Mouse (Mus musculus): ENCODE measurements at regions not wholly inside any gene's neighbourhood (a gene's known extent, or its start where the extent isn't known, plus 50 kb on each side); places are given as distances from the start of the nearest gene placed in this dataset.

- ATAC-seq (ENCODE audit: insufficient read depth), result no peak
- no peak for TF ChIP-seq CTCF (IDR thresholded peaks at IDR 0.05; ENCODE audit: low read depth)
- H3K27me3 ChIP-seq (ENCODE audit: insufficient read depth, low read length), result no peaks in the 10 kb centered on the region
- H3K4me3 ChIP-seq (ENCODE audit: low read depth, low read length), result no peak overlapping the region
- H3K4me2 ChIP-seq, result no peak overlapping the region
- no peak for DNase-seq
- H3K9ac ChIP-seq, result no peak overlapping the region
- no peaks in the 10 kb centered on the region for H3K9me3 ChIP-seq (ENCODE audit: low read depth, low read length)
- 76% methylated on average over 3 of the region's 3 CpGs for WGBS
- H3K4me1 ChIP-seq (ENCODE audit: insufficient read depth), result peaks cover 7% of the 10 kb centered on the region; the same call in 1 of the 2 replicates
- no peak overlapping the region for H3K27ac ChIP-seq (ENCODE audit: low read depth)
- H3K36me3 ChIP-seq (ENCODE audit: insufficient read depth), result no peaks in the 10 kb centered on the region
Observed at GRCm38 (mm10) chr16:76678885-76679284, 305.3 kb upstream of the Nrip1 start.

DNA sequence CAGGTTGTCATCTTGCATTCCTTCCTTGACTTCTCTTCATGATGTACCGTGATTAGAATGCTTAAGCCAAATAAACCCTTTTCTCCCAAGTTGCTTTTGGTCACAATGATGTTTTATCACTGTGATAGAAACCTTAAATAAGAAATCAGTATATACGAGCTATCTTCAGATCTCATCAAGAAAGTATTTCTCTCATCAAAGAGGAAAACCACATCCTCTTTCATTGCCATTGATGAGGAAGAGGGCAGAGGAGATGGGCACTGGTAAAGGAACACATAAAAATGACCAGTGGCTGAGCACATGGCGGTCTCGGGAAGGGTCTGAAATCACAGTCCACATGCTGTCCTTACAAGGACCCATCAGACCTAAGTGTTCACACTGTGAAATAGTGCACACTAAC lies 296.2 kb upstream of the Nrip1 start:
- Histone ChIP-seq H3K9ac (no peak overlapping the region), H3K9me3 (ENCODE audit: low read depth, low read length) (no peaks in the 10 kb centered on the region), H3K4me3 (ENCODE audit: low read depth, low read length) (no peak overlapping the region), H3K27ac (ENCODE audit: low read depth) (no peak overlapping the region), H3K4me2 (no peak overlapping the region), H3K36me3 (ENCODE audit: insufficient read depth) (no peaks in the 10 kb centered on the region), H3K4me1 (ENCODE audit: insufficient read depth) (no peaks in the 10 kb centered on the region), H3K27me3 (ENCODE audit: insufficient read depth, low read length) (no peaks in the 10 kb centered on the region)
- WGBS, result 89% methylated on average over 4 of the region's 4 CpGs
- TF ChIP-seq CTCF (IDR thresholded peaks at IDR 0.05; ENCODE audit: low read depth), result no peak
- DNase-seq, result no peak
- no peak for ATAC-seq (ENCODE audit: insufficient read depth)

DNA sequence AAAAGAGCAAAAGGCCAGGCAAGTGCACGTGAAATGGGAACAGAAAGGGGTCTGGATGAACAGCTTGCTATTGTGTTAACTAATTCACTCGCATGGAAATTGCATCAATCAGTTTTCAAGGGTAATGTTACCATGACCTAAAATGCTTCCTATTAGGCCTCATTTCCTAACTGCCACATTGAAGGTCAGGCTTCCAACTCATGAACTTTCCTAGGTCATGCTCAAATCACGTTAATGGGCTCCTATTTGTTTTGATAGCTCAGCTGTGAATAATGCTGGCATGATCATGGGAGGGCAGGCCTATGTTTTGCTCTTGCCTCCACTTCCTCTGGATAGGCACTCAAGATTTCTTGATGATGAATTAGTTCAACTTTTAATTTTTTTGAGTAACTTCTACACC lies 293.4 kb upstream of the Nrip1 start:
- WGBS, result 50% methylated on average over 3 of the region's 3 CpGs
- H3K9ac ChIP-seq, result no peak overlapping the region
- H3K4me2 ChIP-seq, result no peak overlapping the region
- no peaks in the 10 kb centered on the region for H3K27me3 ChIP-seq (ENCODE audit: insufficient read depth, low read length)
- DNase-seq (no peak), ATAC-seq (ENCODE audit: insufficient read depth) (no peak)
- H3K4me3 ChIP-seq (ENCODE audit: low read depth, low read length), result no peak overlapping the region
- H3K9me3 ChIP-seq (ENCODE audit: low read depth, low read length), result no peaks in the 10 kb centered on the region
- H3K36me3 ChIP-seq (ENCODE audit: insufficient read depth), result no peaks in the 10 kb centered on the region
- no peak overlapping the region for H3K27ac ChIP-seq (ENCODE audit: low read depth)
- TF ChIP-seq CTCF (IDR thresholded peaks at IDR 0.05; ENCODE audit: low read depth), result no peak
- no peaks in the 10 kb centered on the region for H3K4me1 ChIP-seq (ENCODE audit: insufficient read depth)

GRCm38 (mm10) chr16:76655106-76655505 lies 281.5 kb upstream of the Nrip1 start:
- no peak overlapping the region for H3K9ac ChIP-seq
- 30% methylated on average over 3 of the region's 3 CpGs for WGBS
- H3K4me3 ChIP-seq (ENCODE audit: low read depth, low read length), result no peak overlapping the region
- DNase-seq (no peak), ATAC-seq (ENCODE audit: insufficient read depth) (no peak)
- no peak for TF ChIP-seq CTCF (IDR thresholded peaks at IDR 0.05; ENCODE audit: low read depth)
- no peaks in the 10 kb centered on the region for H3K9me3 ChIP-seq (ENCODE audit: low read depth, low read length)
- H3K36me3 ChIP-seq (ENCODE audit: insufficient read depth), result no peaks in the 10 kb centered on the region
- no peaks in the 10 kb centered on the region for H3K4me1 ChIP-seq (ENCODE audit: insufficient read depth)
- no peak overlapping the region for H3K4me2 ChIP-seq
- H3K27ac ChIP-seq (ENCODE audit: low read depth), result no peak overlapping the region
- no peaks in the 10 kb centered on the region for H3K27me3 ChIP-seq (ENCODE audit: insufficient read depth, low read length)

DNA sequence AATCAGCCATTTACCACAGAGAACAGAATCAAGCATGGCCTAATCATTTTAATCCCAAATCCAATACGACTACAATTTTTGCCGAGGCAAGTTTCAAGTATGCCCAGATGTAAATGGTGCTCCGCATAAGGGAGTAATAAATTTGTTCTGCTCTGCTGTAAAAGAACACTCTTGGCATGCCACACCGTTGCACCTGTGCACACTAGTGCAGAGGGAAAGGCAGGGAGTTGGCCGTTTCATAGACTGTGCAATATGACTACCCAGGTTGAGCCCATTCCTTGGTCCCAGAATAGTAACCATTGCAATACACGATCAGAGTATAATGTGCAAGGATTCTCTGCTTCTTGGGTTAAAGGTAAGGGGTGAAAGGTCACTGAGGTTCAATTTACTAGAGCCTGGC lies 270.7 kb upstream of the Nrip1 start:
- Histone ChIP-seq H3K4me1 (ENCODE audit: insufficient read depth) (no peaks in the 10 kb centered on the region), H3K27ac (ENCODE audit: low read depth) (no peak overlapping the region), H3K9me3 (ENCODE audit: low read depth, low read length) (no peaks in the 10 kb centered on the region), H3K9ac (no peak overlapping the region), H3K4me2 (no peak overlapping the region), H3K36me3 (ENCODE audit: insufficient read depth) (no peaks in the 10 kb centered on the region), H3K4me3 (ENCODE audit: low read depth, low read length) (no peak overlapping the region), H3K27me3 (ENCODE audit: insufficient read depth, low read length) (no peaks in the 10 kb centered on the region)
- ATAC-seq (ENCODE audit: insufficient read depth) (no peak), DNase-seq (no peak)
- 91% methylated on average over 6 of the region's 6 CpGs for WGBS
- no peak for TF ChIP-seq CTCF (IDR thresholded peaks at IDR 0.05; ENCODE audit: low read depth)

- H3K4me1 ChIP-seq (ENCODE audit: insufficient read depth), result no peaks in the 10 kb centered on the region
- H3K36me3 ChIP-seq (ENCODE audit: insufficient read depth), result no peaks in the 10 kb centered on the region
- H3K27me3 ChIP-seq (ENCODE audit: insufficient read depth, low read length), result no peaks in the 10 kb centered on the region
- no peaks in the 10 kb centered on the region for H3K9me3 ChIP-seq (ENCODE audit: low read depth, low read length)
- no peak overlapping the region for H3K27ac ChIP-seq (ENCODE audit: low read depth)
- no peak for TF ChIP-seq CTCF (IDR thresholded peaks at IDR 0.05; ENCODE audit: low read depth)
- H3K9ac ChIP-seq, result no peak overlapping the region
- WGBS, result 93% methylated on average over 9 of the region's 9 CpGs
- no peak overlapping the region for H3K4me2 ChIP-seq
- no peak overlapping the region for H3K4me3 ChIP-seq (ENCODE audit: low read depth, low read length)
- DNase-seq (no peak), ATAC-seq (ENCODE audit: insufficient read depth) (no peak)
Observed at GRCm38 (mm10) chr16:76643801-76644200, 270.2 kb upstream of the Nrip1 start.

DNA sequence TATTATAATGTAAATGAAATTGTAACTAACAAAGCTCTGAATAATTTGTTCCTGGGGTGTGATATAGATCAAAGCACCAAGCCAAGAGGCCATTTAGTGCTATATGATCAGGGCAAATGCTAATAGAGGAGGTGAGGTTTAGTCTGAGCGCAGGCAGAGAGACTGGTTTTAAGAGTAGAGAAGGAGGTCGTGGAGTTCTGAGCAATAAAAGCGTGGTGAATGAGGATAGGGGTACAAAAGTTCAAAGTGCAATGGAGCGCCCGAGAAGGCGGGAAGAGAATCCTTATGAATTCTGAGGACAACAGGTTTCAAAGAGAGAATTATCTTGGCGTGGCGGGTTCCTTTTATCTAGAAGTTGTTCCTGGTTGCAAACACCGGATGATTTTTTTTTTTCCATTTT lies 261.5 kb upstream of the Nrip1 start:
- no peak for TF ChIP-seq CTCF (IDR thresholded peaks at IDR 0.05; ENCODE audit: low read depth)
- no peak for ATAC-seq (ENCODE audit: insufficient read depth)
- no peak overlapping the region for H3K4me3 ChIP-seq (ENCODE audit: low read depth, low read length)

DNA sequence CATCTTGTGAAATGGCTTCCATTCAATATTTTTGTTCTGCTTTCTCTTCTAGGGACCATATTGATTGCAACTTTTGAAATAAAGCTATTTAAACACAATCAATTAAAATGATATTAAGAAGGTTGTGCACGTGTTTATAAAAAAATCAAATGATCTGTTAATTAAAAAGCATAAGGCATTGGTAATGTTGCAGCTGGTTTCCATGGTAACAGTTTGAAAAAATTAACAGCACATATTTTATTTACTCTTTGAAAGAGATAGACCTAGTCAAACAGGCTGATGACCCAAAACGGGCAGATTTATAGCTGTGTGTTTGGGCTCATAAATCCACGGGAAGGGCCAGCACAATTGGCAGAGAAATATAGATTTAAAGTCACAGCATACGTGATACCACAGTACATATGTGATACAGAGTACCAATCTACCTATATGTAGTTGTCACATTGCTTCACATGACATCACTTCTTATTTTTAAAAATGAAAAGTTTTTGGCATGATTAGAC lies 260.6 kb upstream of the Nrip1 start:
- WGBS, result 71% methylated on average over 4 of the region's 4 CpGs
- Histone ChIP-seq H3K4me1 (ENCODE audit: insufficient read depth) (no peaks in the 10 kb centered on the region), H3K9me3 (ENCODE audit: low read depth, low read length) (no peaks in the 10 kb centered on the region), H3K9ac (no peak overlapping the region), H3K36me3 (ENCODE audit: insufficient read depth) (no peaks in the 10 kb centered on the region), H3K4me3 (ENCODE audit: low read depth, low read length) (no peak overlapping the region), H3K27me3 (ENCODE audit: insufficient read depth, low read length) (no peaks in the 10 kb centered on the region), H3K4me2 (no peak overlapping the region), H3K27ac (ENCODE audit: low read depth) (no peak overlapping the region)
- ATAC-seq (ENCODE audit: insufficient read depth) (no peak), DNase-seq (no peak)
- no peak for TF ChIP-seq CTCF (IDR thresholded peaks at IDR 0.05; ENCODE audit: low read depth)

More for the DNA sequence above, 261.5 kb upstream of the Nrip1 start:
- WGBS, result 90% methylated on average over 9 of the region's 9 CpGs
- H3K9ac ChIP-seq, result no peak overlapping the region
- no peaks in the 10 kb centered on the region for H3K4me1 ChIP-seq (ENCODE audit: insufficient read depth)
- no peaks in the 10 kb centered on the region for H3K9me3 ChIP-seq (ENCODE audit: low read depth, low read length)
- no peak overlapping the region for H3K27ac ChIP-seq (ENCODE audit: low read depth)
- no peaks in the 10 kb centered on the region for H3K27me3 ChIP-seq (ENCODE audit: insufficient read depth, low read length)
- DNase-seq, result no peak
- H3K4me2 ChIP-seq, result no peak overlapping the region
- H3K36me3 ChIP-seq (ENCODE audit: insufficient read depth), result no peaks in the 10 kb centered on the region

All from lung, embryonic 14.5 days (tissue).